Mouse (Mus musculus) large intestine, adult 2 months (tissue): Measurements from ENCODE around the gene Plcg2. TPM values are rescaled to one million over a fixed set of nuclear protein-coding genes. Genes with fewer than 3 reads are reported as not detected.

ENCODE experiments used
- DNase-seq: peaks from one replicate; pipeline ENCODE4 v3.0.0-alpha.2; 2012; ENCODE audit warnings: low read depth, low spot score
- WGBS: fragments of 180-500 bp; shearing (Covaris S2); methylation state at CpG from one replicate; pipeline ENCODE4 v1.1.7; 2018; 5-methylcytosine and 5-hydroxymethylcytosine counted together
- polyA plus RNA-seq: library from polyadenylated mRNA; depleted of rRNA; stranded (reverse); fragments of >200 nt; gene quantifications from 2 replicates; pipeline ENCODE4 v1.2.3, GENCODE M21; 2012

The Plcg2 gene
- polyA plus RNA-seq, 1 experiment: 13.2 TPM

- no peak for DNase-seq
- WGBS: 87% methylated on average over 8 of the region's 8 CpGs
These were observed 107.1 kb downstream of the Plcg2 start for GRCm38 (mm10) chr8:117605201-117605600.

- 94% methylated on average over 10 of the region's 10 CpGs for WGBS
- DNase-seq: no peak
These were observed 112.4 kb downstream of the Plcg2 start for GRCm38 (mm10) chr8:117610506-117610905.

GRCm38 (mm10) chr8:117612861-117613260, 114.8 kb downstream of the Plcg2 start:
- DNase-seq: no peak
- 89% methylated on average over 12 of the region's 12 CpGs for WGBS

GRCm38 (mm10) chr8:117626040-117626838, 128.1 kb downstream of the Plcg2 start:
- no peak for DNase-seq
- 70% methylated on average over 14 of the region's 14 CpGs for WGBS

GRCm38 (mm10) chr8:117627096-117627495, 129.0 kb downstream of the Plcg2 start:
- no peak for DNase-seq
- 78% methylated on average over 9 of the region's 9 CpGs for WGBS

GRCm38 (mm10) chr8:117632532-117632931, 134.4 kb downstream of the Plcg2 start:
- no peak for DNase-seq
- WGBS: 76% methylated on average over 5 of the region's 5 CpGs

GRCm38 (mm10) chr8:117634406-117634805, 136.3 kb downstream of the Plcg2 start:
- no peak for DNase-seq
- 88% methylated on average over 7 of the region's 7 CpGs for WGBS

GRCm38 (mm10) chr8:117637462-117637861, 139.4 kb downstream of the Plcg2 start:
- no peak for DNase-seq
- WGBS: 69% methylated on average over 3 of the region's 3 CpGs

GRCm38 (mm10) chr8:117639631-117640030, 141.5 kb downstream of the Plcg2 start:
- 97% methylated on average over 9 of the region's 9 CpGs for WGBS
- DNase-seq: no peak

- WGBS: 28% methylated on average over 5 of the region's 5 CpGs
- no peak for DNase-seq
These were observed 147.4 kb downstream of the Plcg2 start for GRCm38 (mm10) chr8:117645486-117645885.

GRCm38 (mm10) chr8:117646020-117646419, 147.9 kb downstream of the Plcg2 start:
- WGBS: 24% methylated on average over 2 of the region's 2 CpGs
- no peak for DNase-seq

- WGBS: 30% methylated on average over 5 of the region's 5 CpGs
These were observed 148.3 kb downstream of the Plcg2 start for GRCm38 (mm10) chr8:117646440-117646839.

GRCm38 (mm10) chr8:117652318-117652717, 154.2 kb downstream of the Plcg2 start:
- WGBS: 95% methylated on average over 1 of the region's 1 CpGs
- no peak for DNase-seq

More at GRCm38 (mm10) chr8:117646440-117646839, 148.3 kb downstream of the Plcg2 start:
- no peak for DNase-seq

GRCm38 (mm10) chr8:117658990-117659389, 160.9 kb downstream of the Plcg2 start:
- 67% methylated on average over 7 of the region's 7 CpGs for WGBS

GRCm38 (mm10) chr8:117660358-117661031, 162.4 kb downstream of the Plcg2 start:
- 26% methylated on average over 11 of the region's 11 CpGs for WGBS
- no peak for DNase-seq

More at GRCm38 (mm10) chr8:117658990-117659389, 160.9 kb downstream of the Plcg2 start:
- DNase-seq: no peak

GRCm38 (mm10) chr8:117667349-117668124, 169.4 kb downstream of the Plcg2 start:
- 62% methylated on average over 13 of the region's 13 CpGs for WGBS
- DNase-seq: no peak

- peak; percentile 59 for DNase-seq
- WGBS: 12% methylated on average over 11 of the region's 11 CpGs
These were observed 172.4 kb downstream of the Plcg2 start for GRCm38 (mm10) chr8:117670461-117670860.

GRCm38 (mm10) chr8:117672558-117672957, 174.5 kb downstream of the Plcg2 start:
- no peak for DNase-seq

GRCm38 (mm10) chr8:117673430-117673830, 175.3 kb downstream of the Plcg2 start, which contains the start of gene Sdr42e1:
Gene Sdr42e1 (minus strand): TSS chr8:117673689.
- DNase-seq: peak; percentile 63
- 6% methylated on average over 17 of the region's 17 CpGs for WGBS

More at GRCm38 (mm10) chr8:117672558-117672957, 174.5 kb downstream of the Plcg2 start:
- 74% methylated on average over 3 of the region's 3 CpGs for WGBS

GRCm38 (mm10) chr8:117675171-117675570, 177.1 kb downstream of the Plcg2 start:
- DNase-seq: no peak
- WGBS: 82% methylated on average over 5 of the region's 5 CpGs
